Mouse (Mus musculus): ENCODE results near the gene Klf12. TPM values are rescaled to one million over a fixed set of nuclear protein-coding genes. Genes with fewer than 3 reads are reported as not detected.

The Klf12 gene
- polyA plus RNA-seq, 1 experiment = 20.9 TPM

GRCm38 (mm10) chr14:99894708-99895383 lies 389.6 kb downstream of the Klf12 start:
- Histone ChIP-seq H3K27ac (ENCODE audit: insufficient read depth, low read length) (no peak overlapping the region), H3K27me3 (ENCODE audit: control insufficient read depth, insufficient read depth, low read length) (no peaks in the 10 kb centered on the region), H3K4me3 (replicated peaks; ENCODE audit: insufficient read depth, low read depth, low read length) (no peak overlapping the region), H3K4me1 (ENCODE audit: control insufficient read depth, insufficient read depth, low read length) (no peaks in the 10 kb centered on the region)
- DNase-seq = peak; percentile 41 to 48
- TF ChIP-seq POLR2A (IDR thresholded peaks at IDR 0.05; ENCODE audit: borderline replicate concordance, insufficient read depth, low read length) (no peak), CTCF (IDR thresholded peaks at IDR 0.05; ENCODE audit: borderline replicate concordance, insufficient read depth, low read depth, low read length) (peak; percentile 80)
- WGBS = 22% methylated on average over 7 of the region's 7 CpGs

- no peak overlapping the region for H3K4me3 ChIP-seq (replicated peaks; ENCODE audit: insufficient read depth, low read depth, low read length)
- no peak for DNase-seq
- no peaks in the 10 kb centered on the region for H3K4me1 ChIP-seq (ENCODE audit: control insufficient read depth, insufficient read depth, low read length)
- TF ChIP-seq CTCF (IDR thresholded peaks at IDR 0.05; ENCODE audit: borderline replicate concordance, insufficient read depth, low read depth, low read length) (no peak), POLR2A (IDR thresholded peaks at IDR 0.05; ENCODE audit: borderline replicate concordance, insufficient read depth, low read length) (no peak)
- no peaks in the 10 kb centered on the region for H3K27me3 ChIP-seq (ENCODE audit: control insufficient read depth, insufficient read depth, low read length)
- WGBS = 82% methylated on average over 14 of the region's 14 CpGs
- H3K27ac ChIP-seq (ENCODE audit: insufficient read depth, low read length) = no peak overlapping the region
These were observed 390.4 kb downstream of the Klf12 start for GRCm38 (mm10) chr14:99894062-99894461.

GRCm38 (mm10) chr14:99886503-99886902 lies 398.0 kb downstream of the Klf12 start:
- Histone ChIP-seq H3K4me3 (replicated peaks; ENCODE audit: insufficient read depth, low read depth, low read length) (no peak overlapping the region), H3K4me1 (ENCODE audit: control insufficient read depth, insufficient read depth, low read length) (no peaks in the 10 kb centered on the region), H3K27ac (ENCODE audit: insufficient read depth, low read length) (no peak overlapping the region), H3K27me3 (ENCODE audit: control insufficient read depth, insufficient read depth, low read length) (no peaks in the 10 kb centered on the region)
- TF ChIP-seq POLR2A (IDR thresholded peaks at IDR 0.05; ENCODE audit: borderline replicate concordance, insufficient read depth, low read length) = no peak
- no peak for TF ChIP-seq CTCF (IDR thresholded peaks at IDR 0.05; ENCODE audit: borderline replicate concordance, insufficient read depth, low read depth, low read length)
- no peak for DNase-seq
- WGBS = 84% methylated on average over 2 of the region's 2 CpGs

- H3K4me1 ChIP-seq (ENCODE audit: control insufficient read depth, insufficient read depth, low read length) = no peaks in the 10 kb centered on the region
- H3K27ac ChIP-seq (ENCODE audit: insufficient read depth, low read length) = no peak overlapping the region
- H3K27me3 ChIP-seq (ENCODE audit: control insufficient read depth, insufficient read depth, low read length) = no peaks in the 10 kb centered on the region
- H3K4me3 ChIP-seq (replicated peaks; ENCODE audit: insufficient read depth, low read depth, low read length) = no peak overlapping the region
- no peak for TF ChIP-seq CTCF (IDR thresholded peaks at IDR 0.05; ENCODE audit: borderline replicate concordance, insufficient read depth, low read depth, low read length)
- no peak for TF ChIP-seq POLR2A (IDR thresholded peaks at IDR 0.05; ENCODE audit: borderline replicate concordance, insufficient read depth, low read length)
- 74% methylated on average over 2 of the region's 2 CpGs for WGBS
- no peak for DNase-seq
These were observed 398.9 kb downstream of the Klf12 start for GRCm38 (mm10) chr14:99885562-99885961.

GRCm38 (mm10) chr14:99885128-99885527 lies 399.4 kb downstream of the Klf12 start:
- Histone ChIP-seq H3K4me1 (ENCODE audit: control insufficient read depth, insufficient read depth, low read length) (no peaks in the 10 kb centered on the region), H3K27ac (ENCODE audit: insufficient read depth, low read length) (no peak overlapping the region), H3K27me3 (ENCODE audit: control insufficient read depth, insufficient read depth, low read length) (no peaks in the 10 kb centered on the region), H3K4me3 (replicated peaks; ENCODE audit: insufficient read depth, low read depth, low read length) (no peak overlapping the region)
- WGBS = 80% methylated on average over 4 of the region's 4 CpGs
- no peak for DNase-seq
- TF ChIP-seq POLR2A (IDR thresholded peaks at IDR 0.05; ENCODE audit: borderline replicate concordance, insufficient read depth, low read length) (no peak), CTCF (IDR thresholded peaks at IDR 0.05; ENCODE audit: borderline replicate concordance, insufficient read depth, low read depth, low read length) (no peak)

- DNase-seq = no peak
- Histone ChIP-seq H3K27me3 (ENCODE audit: control insufficient read depth, insufficient read depth, low read length) (no peaks in the 10 kb centered on the region), H3K4me1 (ENCODE audit: control insufficient read depth, insufficient read depth, low read length) (no peaks in the 10 kb centered on the region), H3K27ac (ENCODE audit: insufficient read depth, low read length) (no peak overlapping the region), H3K4me3 (replicated peaks; ENCODE audit: insufficient read depth, low read depth, low read length) (no peak overlapping the region)
- WGBS = 88% methylated on average over 5 of the region's 5 CpGs
- TF ChIP-seq CTCF (IDR thresholded peaks at IDR 0.05; ENCODE audit: borderline replicate concordance, insufficient read depth, low read depth, low read length) = no peak
- TF ChIP-seq POLR2A (IDR thresholded peaks at IDR 0.05; ENCODE audit: borderline replicate concordance, insufficient read depth, low read length) = no peak
These were observed 407.5 kb downstream of the Klf12 start for GRCm38 (mm10) chr14:99876791-99877578.

- no peaks in the 10 kb centered on the region for H3K27me3 ChIP-seq (ENCODE audit: control insufficient read depth, insufficient read depth, low read length)
- H3K27ac ChIP-seq (ENCODE audit: insufficient read depth, low read length) = no peak overlapping the region
- H3K4me1 ChIP-seq (ENCODE audit: control insufficient read depth, insufficient read depth, low read length) = no peaks in the 10 kb centered on the region
- DNase-seq = no peak
- no peak overlapping the region for H3K4me3 ChIP-seq (replicated peaks; ENCODE audit: insufficient read depth, low read depth, low read length)
- 91% methylated on average over 5 of the region's 5 CpGs for WGBS
- TF ChIP-seq POLR2A (IDR thresholded peaks at IDR 0.05; ENCODE audit: borderline replicate concordance, insufficient read depth, low read length) (no peak), CTCF (IDR thresholded peaks at IDR 0.05; ENCODE audit: borderline replicate concordance, insufficient read depth, low read depth, low read length) (no peak)
These were observed 410.8 kb downstream of the Klf12 start for GRCm38 (mm10) chr14:99873725-99874124.
